Mouse (Mus musculus) adrenal gland (tissue): ENCODE results near the gene Hoxa4.

ENCODE experiments used
- intact Hi-C: fragments of 180-260 bp; cut with DNase I; formaldehyde crosslinking; loops from one replicate; pipeline ENCODE4 v1.15.1; 2025

Gene Hoxa4

DNA sequence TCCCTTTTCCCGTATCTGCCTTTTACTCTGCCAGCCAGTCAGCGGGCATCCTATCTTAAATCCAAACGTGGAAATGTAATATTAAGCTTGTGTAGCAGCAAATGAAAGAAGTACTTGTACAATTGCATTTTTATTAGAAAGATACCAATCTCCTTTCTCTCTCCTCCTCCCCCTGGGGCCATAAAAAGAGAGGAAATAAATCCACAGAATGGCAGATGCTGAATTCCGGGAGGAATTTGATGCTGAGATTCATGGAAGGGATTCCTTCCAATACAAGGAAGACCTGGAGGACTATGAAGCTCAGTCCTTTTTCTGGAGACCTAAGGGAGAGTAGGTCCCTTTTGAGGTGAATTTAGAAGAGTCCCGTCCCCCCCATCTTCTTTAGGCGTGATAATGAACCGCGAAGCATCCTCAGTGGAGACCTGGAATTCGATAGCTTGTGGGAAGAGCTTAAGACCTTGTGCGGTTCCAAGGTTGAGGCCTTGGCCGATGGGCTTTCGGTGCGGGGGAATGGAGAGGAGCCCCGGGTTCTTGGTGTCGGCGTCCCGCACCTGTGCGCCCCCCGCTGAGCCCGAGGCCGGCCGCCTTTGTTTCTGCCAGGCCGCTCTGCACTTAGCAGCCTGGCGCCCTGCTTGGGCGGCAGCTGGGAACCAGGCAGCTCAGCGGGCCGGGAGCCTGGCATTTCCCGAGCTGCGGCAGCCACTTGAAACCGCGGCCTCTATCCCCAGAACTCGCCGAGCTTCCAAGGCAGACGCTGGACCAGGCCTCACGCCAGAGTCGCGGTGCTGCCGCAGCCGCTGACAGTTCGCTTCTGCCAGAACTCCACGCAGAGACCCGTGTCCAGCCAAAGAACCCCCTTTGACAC lies 23.1 kb downstream of the Hoxa4 start:
- intact Hi-C loops, result no loop called here

GRCm38 (mm10) chr6:52167736-52168161 lies 23.8 kb downstream of the Hoxa4 start:
- intact Hi-C loops, result no loop called here

GRCm38 (mm10) chr6:52167176-52167575 lies 24.4 kb downstream of the Hoxa4 start:
- intact Hi-C loops, result no loop called here

DNA sequence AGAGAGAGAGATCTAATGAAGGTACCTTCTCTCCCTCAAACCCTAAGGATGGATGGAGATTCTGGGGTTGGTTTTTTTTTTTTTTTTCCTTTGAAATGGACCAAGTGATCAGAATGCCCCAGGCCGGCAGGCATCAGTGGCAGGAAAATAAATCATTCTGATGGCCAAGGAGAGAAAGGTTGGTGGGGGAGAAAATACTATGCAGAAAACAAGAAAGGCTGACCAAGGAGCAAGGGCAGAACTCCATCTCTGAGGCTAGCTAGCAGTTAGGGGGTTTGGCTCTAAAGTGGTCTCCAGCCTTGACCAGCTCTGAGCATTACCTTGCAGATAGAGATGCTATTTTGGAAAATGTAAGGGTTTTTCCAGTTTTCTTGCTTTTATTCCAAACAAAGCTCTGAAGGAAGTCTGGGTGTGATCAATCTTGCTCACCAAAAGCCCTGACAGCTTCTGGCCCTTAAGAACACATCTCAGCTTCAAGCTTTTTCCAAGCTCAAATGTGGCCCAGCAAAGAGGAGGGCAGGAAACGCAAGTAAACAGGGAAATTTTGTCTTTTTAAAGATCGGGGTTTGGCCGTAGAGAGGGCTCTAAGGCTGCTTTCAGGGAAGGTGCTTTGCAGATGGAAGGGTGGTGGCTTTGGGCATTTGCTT lies 25.0 kb downstream of the Hoxa4 start:
- intact Hi-C loops, result no loop called here

- intact Hi-C loops, result no loop called here
Observed at GRCm38 (mm10) chr6:52165441-52166370, 25.8 kb downstream of the Hoxa4 start.

DNA sequence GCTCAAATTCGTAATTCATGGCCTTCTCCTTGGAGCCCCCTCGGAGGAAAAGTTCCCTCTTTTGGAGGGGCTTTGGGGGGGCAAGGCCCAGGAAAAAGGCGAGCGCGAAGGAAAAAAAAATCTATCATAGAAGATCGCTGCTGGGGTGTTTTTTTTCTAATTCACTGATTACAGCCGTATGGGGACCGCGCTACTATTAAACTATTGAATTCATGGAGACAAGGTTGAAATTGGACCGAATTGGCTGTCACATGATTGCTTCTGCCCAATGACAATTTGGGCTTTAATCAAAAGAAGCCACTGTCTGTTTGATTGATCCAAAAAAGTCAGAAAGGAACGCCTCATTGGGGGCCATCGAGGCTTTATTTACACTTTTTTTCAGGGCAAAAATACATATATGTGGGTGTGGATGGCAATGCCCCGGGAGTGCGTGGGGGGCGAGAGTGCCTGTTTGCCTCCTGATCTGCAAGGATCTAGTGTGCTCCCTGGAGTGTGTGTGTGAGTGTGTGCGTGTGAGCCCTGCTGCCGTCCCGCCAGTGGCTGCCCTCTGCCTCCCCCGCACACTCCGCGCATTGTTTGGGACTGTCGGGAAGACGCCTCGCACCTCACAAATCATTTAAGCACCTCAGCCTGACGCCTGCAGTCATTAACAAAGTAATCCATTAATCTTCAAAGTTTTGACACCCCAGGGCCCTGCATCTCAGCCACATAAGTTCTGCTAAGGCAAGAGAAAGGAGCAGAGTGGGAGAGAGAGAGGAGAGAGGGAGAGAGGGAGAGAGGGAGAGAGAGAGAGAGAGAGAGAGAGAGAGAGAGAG lies 26.7 kb downstream of the Hoxa4 start, which contains the start of gene Hoxa2:
Gene Hoxa2, minus strand, starts transcription at position 206 of the 815 bp plus-strand sequence.
- intact Hi-C loops, result loop anchor here (5.0 kb wide), 2 partner anchors 37 to 158 kb away; partner anchors contain the start of gene Hoxa5

GRCm38 (mm10) chr6:52164051-52164625 lies 27.4 kb downstream of the Hoxa4 start:
- intact Hi-C loops, result loop anchor here (5.0 kb wide), 2 partner anchors 38 to 157 kb away; partner anchors contain the start of gene Hoxa5

DNA sequence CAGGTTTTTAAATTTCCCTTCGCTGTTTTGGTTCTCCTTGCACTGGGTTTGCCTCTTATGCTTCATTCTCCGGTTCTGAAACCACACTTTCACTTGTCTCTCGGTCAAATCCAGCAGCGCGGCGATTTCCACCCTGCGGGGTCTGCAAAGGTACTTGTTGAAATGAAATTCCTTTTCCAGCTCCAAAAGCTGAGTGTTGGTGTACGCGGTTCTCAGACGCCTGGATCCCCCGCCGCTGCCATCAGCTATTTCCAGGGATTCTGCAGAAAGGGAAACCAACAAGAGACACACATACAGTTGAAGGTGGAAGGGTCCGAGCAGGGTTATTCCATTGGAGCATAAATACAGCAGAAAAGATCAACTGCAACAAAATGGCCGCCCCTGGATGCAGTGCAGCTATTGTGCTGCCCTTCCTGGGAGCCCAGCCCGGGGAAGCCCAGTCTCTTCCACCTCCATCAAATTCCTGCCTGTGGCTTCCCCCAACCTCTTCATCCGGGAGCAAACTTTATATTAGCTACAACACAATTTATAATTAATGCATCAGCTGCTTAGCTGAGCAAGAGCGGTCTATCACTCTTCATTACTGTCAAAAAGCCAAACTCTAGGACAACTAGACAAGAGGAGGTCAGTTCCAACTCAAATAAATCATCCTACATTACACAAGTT lies 28.1 kb downstream of the Hoxa4 start:
- intact Hi-C loops, result loop anchor here (5.0 kb wide), 2 partner anchors 39 to 156 kb away; partner anchors contain the start of gene Hoxa5

DNA sequence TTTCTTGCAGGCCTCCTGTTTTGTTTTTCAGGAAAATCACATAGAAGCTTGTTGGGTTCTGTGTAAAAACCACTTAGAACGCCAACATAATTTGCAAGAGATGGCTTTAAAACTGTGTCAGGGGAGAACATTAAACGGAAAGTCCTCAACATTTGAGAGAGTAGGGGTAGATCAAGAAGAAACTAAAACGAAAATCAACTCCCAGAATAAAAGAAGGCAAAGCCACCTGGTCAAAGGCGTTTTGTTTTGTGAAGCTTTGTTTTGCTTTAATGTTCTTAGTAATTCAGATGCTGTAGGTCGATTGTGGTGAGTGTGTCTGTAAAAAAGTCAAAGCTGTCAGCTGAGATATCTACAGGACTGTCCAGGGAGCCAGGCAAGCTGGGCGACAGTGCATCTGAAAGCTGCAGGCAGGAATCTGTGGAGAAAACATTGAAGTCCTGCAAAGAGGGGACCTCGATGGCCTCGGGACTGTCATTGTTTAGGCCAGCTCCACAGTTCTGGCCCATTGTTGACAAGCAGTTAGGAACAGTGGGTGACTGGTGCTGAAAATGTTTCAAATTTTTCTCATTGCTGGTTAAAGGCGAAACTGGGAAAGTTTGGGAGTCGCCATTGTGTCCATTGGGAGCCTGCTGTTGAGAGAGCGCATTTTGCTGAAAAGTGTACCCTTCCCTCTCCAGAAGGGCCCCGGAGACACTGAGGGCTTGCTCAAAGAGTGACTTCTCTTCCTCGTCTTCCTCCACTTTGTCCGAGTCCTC lies 28.8 kb downstream of the Hoxa4 start:
- intact Hi-C loops, result loop anchor here (5.0 kb wide), 2 partner anchors 40 to 155 kb away; partner anchors contain the start of gene Hoxa5

DNA sequence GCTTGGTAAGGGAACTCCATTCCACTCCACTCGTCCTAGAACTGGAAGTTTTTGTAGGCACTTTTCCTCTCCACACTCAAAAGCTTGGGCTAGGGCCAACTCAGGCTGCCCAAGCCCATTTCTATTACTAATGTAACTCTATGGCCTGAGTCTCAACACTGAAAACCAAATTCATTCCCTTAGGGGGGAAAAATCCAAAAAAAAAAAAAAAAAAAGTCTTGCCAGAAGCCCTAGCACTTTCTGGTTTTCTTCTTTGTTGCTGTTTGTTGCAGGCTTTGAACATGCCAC lies 29.5 kb downstream of the Hoxa4 start:
- intact Hi-C loops, result loop anchor here (5.0 kb wide), 2 partner anchors 40 to 155 kb away; partner anchors contain the start of gene Hoxa5

DNA sequence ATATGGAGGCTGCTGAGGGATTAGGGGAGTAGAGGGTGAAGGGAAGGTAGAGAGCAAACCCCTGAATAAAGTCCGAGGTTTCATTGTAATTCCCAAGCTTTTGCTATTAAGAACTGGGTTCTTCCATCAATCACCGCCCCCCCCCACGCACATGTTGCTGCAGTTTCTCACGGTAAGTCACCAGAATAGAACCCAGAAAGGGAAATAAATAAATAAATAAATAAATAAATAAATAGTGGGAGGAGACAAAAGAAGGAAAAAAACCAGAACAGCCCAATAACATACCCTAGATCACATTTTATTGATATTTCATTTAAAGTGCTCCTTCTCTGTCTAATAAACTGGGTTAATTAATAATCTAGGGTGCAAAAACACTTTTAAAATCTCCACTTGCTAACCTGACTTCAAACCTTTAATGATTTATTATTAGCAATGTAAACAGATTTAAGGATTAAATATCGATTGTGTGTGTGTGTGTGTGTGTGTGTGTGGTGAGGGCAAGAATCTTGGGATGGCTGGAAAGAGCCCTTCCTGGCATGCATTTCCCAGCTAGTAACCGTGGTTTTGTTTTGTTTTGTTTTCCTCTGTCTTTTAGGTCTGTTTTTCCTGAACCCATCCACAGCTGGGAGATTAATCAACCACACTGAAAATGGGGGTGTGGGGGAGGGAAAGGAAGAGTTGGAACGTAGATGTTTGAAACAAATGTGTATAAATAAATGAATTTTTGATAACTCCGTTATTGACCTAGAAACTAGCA lies 30.0 kb downstream of the Hoxa4 start:
- intact Hi-C loops, result loop anchor here (5.0 kb wide), 2 partner anchors 41 to 154 kb away; partner anchors contain the start of gene Hoxa5

- intact Hi-C loops, result loop anchor here (5.0 kb wide), 2 partner anchors 42 to 153 kb away; partner anchors contain the start of gene Hoxa5
Observed at GRCm38 (mm10) chr6:52160511-52161335, 30.8 kb downstream of the Hoxa4 start.

DNA sequence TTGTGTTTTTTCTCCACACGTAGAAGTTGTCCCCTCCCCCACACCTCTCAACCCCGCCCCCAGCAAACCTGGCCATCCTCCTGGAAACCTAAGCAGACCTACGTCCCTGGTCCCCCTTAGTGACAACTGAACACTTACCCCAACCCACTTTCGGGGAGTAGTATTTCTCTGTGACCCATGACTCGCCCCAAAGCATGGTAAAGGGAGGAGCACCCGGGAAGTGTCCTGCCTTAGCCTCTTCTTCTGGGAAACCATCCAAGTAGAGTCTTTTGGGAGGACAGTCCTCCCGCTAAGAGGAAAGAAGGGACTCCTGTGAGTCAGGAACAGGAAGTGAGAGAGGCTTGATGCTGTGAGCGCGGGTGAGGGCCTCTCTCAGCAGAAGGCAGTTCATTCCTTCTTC lies 31.6 kb downstream of the Hoxa4 start:
- intact Hi-C loops, result loop anchor here (5.0 kb wide), 2 partner anchors 42 to 153 kb away; partner anchors contain the start of gene Hoxa5

GRCm38 (mm10) chr6:52159164-52159761 lies 32.3 kb downstream of the Hoxa4 start:
- intact Hi-C loops, result no loop called here

- intact Hi-C loops, result no loop called here
Observed at GRCm38 (mm10) chr6:52158276-52159051, 33.1 kb downstream of the Hoxa4 start, which contains the start of gene Hoxa1. Gene Hoxa1, minus strand, starts transcription at chr6:52158317.
